Mouse (Mus musculus): ENCODE measurements at regions not wholly inside any gene's neighbourhood (a gene's known extent, or its start where the extent isn't known, plus 50 kb on each side); places are given as distances from the start of the nearest gene placed in this dataset.
A peak's percentile ranks its signal among the peaks of the same experiment; 100 is the strongest.

- DNase-seq (ENCODE audit: low read depth) = no peak
Measured at GRCm38 (mm10) chr6:84391016-84391415, 202.7 kb downstream of the Cyp26b1 start.

GRCm38 (mm10) chr6:84385696-84386095, 208.0 kb downstream of the Cyp26b1 start:
- DNase-seq (ENCODE audit: low read depth) = no peak

DNA sequence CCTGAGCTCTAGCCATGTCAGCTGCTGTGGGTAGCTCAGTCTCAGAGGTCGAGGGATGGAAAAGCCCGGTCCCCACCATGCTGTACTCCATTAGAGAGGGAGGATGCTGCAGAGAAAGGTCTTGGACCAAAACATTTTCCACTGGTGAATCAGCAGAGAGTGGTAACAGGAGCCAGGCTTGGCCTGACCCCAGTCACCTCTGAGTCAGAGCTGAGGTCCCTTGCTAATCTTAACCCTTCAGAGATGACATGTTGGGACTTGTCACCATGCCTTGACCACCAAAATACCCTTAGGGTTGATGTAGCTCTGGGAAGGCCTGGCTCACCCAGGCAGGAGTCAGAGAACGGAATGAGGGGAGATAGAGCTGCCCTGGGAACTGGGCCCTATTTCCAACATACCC, 210.0 kb downstream of the Cyp26b1 start:
- no peak for DNase-seq (ENCODE audit: low read depth)

DNA sequence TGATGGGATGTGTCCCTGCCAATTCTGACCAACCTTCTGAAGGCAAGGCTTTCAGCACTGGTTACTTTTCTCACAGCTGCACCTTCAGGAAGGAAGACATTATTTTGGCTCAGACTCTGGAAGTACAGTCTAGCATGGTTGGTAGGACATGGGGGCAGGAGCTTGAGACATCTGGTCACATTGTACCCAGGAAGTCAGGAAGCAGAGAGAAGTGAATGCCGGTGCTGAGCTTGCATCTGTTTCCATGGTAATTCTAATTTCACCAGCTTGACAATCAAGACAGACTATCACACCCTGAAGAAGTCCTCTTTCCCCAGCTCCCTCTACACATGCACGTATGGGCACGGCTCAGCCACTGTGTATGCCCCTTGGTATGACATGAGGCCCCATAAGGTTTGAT, 210.6 kb downstream of the Cyp26b1 start:
- no peak for DNase-seq (ENCODE audit: low read depth)

GRCm38 (mm10) chr6:84381571-84381970, 212.1 kb downstream of the Cyp26b1 start:
- DNase-seq (ENCODE audit: low read depth) = no peak

GRCm38 (mm10) chr6:84376666-84377065, 217.0 kb downstream of the Cyp26b1 start:
- no peak for DNase-seq (ENCODE audit: low read depth)

DNA sequence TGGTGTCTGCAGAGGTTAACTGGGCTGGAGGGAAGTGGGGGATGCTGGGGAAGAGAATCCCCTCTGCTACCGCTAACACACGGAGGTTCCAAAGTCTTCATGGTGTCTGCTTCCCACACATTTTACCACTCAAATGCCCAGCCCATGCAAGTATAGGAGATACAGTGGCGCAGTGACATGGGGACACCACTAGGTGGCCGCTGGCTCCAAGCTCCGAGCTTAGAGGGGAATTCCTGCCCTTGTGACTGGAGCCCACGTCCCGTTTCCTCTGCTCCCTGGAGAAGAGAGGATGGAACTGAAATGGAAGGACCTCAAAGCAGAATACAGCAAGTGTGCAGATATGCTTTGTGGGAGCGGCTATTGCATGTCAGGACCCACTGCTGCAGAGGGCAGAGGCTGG, 218.2 kb downstream of the Cyp26b1 start:
- no peak for DNase-seq (ENCODE audit: low read depth)

- DNase-seq (ENCODE audit: low read depth) = no peak
Measured at GRCm38 (mm10) chr6:84366365-84366764, 227.3 kb downstream of the Cyp26b1 start.

DNA sequence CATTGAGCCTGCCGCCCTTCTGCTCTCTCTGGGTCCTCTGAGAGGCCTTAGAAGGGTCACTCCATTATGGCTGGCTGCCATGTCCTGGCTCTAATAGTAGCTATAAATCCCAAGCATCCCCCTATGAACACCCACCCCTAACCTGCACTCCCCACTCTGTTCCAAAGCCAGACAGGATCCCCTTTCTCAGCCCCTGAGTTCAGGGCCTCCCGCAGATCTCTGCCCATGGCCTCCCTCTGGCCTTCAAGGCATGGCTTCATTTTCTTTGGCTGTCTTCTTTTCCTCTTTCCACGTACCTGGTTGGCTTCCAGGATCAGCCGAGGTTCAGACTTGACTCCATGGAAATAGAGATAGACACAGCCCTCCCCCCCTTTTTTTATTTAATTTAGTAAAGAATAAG, 227.8 kb downstream of the Cyp26b1 start:
- no peak for DNase-seq (ENCODE audit: low read depth)

GRCm38 (mm10) chr6:84364964-84365363, 228.7 kb downstream of the Cyp26b1 start:
- no peak for DNase-seq (ENCODE audit: low read depth)

DNA sequence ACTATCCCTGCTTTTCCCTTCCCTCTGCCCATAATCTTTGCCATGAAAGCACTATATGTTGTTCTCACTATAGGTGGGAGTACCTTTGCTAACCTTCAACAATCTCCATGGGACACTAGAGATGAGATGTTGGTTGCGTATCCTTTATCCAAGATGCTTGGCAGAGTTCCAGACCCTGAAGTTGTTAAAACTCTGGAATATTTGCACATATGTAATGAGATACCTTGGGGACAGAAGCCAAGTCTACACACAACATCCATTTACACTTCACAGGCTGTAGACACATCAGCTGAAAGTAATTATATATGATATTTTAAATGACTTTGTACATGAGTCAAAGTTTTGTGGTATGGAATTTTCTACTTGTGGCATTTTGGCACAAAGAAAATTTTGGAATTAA, 231.4 kb downstream of the Cyp26b1 start:
- DNase-seq (ENCODE audit: low read depth) = no peak

GRCm38 (mm10) chr6:84357911-84358310, 235.8 kb downstream of the Cyp26b1 start:
- DNase-seq (ENCODE audit: low read depth) = no peak

GRCm38 (mm10) chr6:84353425-84354220, 240.1 kb downstream of the Cyp26b1 start:
- no peak for DNase-seq (ENCODE audit: low read depth)

DNA sequence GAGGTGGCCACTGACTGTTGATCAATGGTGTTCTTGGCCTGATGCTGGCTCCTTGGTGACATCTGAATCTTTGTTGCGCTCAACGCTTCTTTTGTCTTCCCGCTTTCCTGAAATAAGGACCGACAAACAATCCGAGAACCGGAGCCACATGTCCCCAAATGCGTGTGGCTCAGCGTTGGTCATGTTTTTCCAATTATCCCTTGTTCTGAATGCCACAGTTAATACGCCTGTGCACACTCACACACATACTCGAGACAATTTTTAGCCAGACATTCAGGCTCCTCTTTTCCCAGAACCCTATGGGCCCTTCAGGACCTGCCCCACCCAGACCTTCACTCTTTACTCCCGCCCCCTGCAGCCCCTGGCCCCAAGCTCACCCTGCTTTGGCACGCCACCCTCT, 248.8 kb downstream of the Cyp26b1 start:
- no peak for DNase-seq (ENCODE audit: low read depth)

GRCm38 (mm10) chr6:84333666-84334179, 260.0 kb downstream of the Cyp26b1 start:
- DNase-seq (ENCODE audit: low read depth) = no peak

- DNase-seq (ENCODE audit: low read depth) = no peak
Measured at GRCm38 (mm10) chr6:84329106-84329505, 264.6 kb downstream of the Cyp26b1 start.

- peak; percentile 59 for DNase-seq (ENCODE audit: low read depth)
Measured at GRCm38 (mm10) chr6:84328030-84328390, 265.7 kb downstream of the Cyp26b1 start.

DNA sequence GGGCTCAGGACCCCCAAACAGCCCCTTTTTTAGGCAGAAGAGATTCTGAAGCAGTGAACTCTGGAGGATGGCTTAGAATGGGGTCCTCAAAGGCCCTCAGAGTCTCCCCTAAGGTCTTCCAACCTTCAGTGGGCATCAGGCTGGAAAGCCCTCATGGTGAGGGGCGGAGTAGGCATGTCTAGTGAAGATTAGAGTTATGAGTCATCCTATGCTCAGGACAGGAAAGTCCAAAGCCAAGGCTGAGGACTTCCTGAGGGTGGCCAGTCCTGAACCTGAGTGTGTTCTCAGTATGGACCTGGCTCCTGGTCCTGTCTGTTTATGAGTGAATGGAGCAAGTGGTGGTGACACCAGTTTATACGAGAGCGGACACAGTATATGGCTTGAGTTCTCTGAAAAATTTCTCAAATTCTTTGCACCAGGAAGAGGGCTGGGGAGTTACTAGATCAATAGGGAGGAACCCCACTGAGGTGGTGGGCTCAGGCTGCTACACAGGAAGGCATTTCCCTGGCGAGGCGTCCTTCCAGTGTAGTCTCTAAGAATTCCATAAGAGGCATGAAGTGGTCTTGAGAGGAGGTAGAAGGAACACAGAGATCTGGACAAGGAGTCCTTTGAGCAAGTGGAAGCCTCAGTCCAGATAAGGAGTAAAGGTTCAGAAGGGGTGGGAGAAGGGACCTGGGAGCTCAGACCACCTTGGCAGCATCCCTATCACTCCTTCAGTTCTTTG, 266.2 kb downstream of the Cyp26b1 start:
- peak; percentile 44 for DNase-seq (ENCODE audit: low read depth)

GRCm38 (mm10) chr6:84325384-84326114, 268.2 kb downstream of the Cyp26b1 start:
- DNase-seq (ENCODE audit: low read depth) = no peak

GRCm38 (mm10) chr6:84324185-84324584, 269.5 kb downstream of the Cyp26b1 start:
- no peak for DNase-seq (ENCODE audit: low read depth)

GRCm38 (mm10) chr6:84322528-84322927, 271.2 kb downstream of the Cyp26b1 start:
- DNase-seq (ENCODE audit: low read depth) = no peak

DNA sequence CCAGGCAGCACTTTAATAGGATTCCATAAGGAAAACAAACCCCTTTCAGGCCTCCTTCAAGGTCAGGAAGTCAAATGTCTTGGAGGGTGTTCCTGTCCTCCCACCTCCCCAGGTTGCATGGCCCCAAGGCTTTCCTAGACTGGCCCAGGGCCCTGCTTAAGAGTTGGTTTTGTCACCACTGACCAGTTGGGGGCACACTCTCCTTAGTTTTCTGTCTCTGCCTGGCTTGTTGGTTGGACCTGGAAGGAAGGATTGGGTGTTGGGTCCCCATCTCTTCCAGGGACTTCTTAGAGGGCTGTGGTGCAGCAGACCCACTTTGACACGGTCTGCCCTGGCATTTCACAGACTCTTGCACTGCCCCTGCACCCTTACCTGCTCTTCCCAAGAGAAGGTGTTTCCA, 273.1 kb downstream of the Cyp26b1 start:
- no peak for DNase-seq (ENCODE audit: low read depth)

GRCm38 (mm10) chr6:84318774-84319173, 274.9 kb downstream of the Cyp26b1 start:
- no peak for DNase-seq (ENCODE audit: low read depth)

Measured in c-Kit-positive CD71-positive TER-119-negative erythroid progenitor cells, embryonic 14.5 days (primary cell).